Mouse (Mus musculus): ENCODE data around the gene Prkn. TPM values are rescaled to one million over a fixed set of nuclear protein-coding genes. Genes with fewer than 3 reads are reported as not detected.

Prkn gene
- total RNA-seq, 2 experiments from 2014 or later = 8.7 to 12.0 TPM

- no peak for DNase-seq
Measured at GRCm38 (mm10) chr17:11644873-11645464, 804.8 kb downstream of the Prkn start.

- no peak for DNase-seq
Measured at GRCm38 (mm10) chr17:11656397-11656796, 816.2 kb downstream of the Prkn start.

- DNase-seq = no peak
Measured at GRCm38 (mm10) chr17:11656878-11657277, 816.7 kb downstream of the Prkn start.

GRCm38 (mm10) chr17:11661898-11662297 lies 821.7 kb downstream of the Prkn start:
- DNase-seq = no peak

GRCm38 (mm10) chr17:11663437-11663836 lies 823.3 kb downstream of the Prkn start:
- DNase-seq = no peak

DNA sequence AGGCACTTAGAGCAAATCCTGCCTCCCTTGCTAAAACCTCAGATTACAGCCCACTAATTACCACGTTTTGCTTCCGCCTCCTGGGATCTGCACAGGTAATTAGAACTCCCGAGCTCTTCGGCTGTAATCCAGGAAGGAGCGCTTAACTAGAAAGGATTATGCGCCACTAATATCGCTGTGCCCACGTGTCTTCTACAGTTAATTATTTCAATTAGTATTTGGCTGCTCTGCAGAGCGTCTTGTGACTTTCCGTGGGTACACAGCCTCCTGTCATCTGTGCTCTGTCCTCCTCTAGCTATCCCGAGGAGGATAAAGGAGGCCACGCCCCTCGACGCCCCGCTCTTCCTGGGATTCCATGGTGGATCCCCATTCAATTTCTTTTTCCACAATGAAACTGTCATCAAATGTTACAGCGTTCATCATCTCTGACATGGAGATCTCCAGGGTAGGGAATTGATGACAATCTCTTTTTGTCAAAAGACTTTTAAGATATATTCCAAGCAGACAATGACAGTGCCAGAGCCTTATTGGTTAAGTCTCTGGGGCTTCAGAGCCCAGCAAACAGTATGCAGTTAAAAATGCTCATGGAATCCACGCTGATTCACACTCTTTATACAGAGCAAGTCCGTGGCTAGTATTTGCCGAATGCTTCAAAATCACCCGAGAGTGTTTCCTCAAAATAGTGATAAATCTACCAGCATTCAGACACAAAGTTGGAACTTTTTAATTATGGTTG lies 824.6 kb downstream of the Prkn start:
- DNase-seq = no peak

GRCm38 (mm10) chr17:11679716-11680115 lies 839.5 kb downstream of the Prkn start:
- DNase-seq = no peak

- DNase-seq = no peak
Measured at GRCm38 (mm10) chr17:11680456-11680855, 840.3 kb downstream of the Prkn start.

GRCm38 (mm10) chr17:11681825-11682372 lies 841.7 kb downstream of the Prkn start:
- no peak for DNase-seq

- DNase-seq = no peak
Measured at GRCm38 (mm10) chr17:11705005-11705404, 864.8 kb downstream of the Prkn start.

GRCm38 (mm10) chr17:11705761-11706160 lies 865.6 kb downstream of the Prkn start:
- DNase-seq = no peak

DNA sequence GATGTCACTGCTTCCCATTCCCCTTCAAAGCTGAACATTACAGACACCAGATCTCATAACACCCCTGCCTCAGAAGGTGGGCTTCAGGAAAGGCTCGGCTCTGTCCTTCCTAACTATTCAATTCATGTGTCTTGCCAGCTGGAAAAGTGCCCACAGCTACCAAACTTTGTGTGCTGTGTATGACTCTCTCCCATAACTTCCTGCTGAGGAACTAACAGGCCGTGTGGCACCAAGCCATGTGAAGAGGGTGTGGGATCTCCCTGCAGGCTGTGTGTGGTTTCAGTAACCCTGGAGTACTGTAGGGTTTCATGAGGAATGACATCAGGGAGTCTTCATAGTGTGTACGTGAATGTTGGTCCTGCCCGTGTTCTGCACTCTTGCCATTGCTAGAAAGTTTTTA lies 871.9 kb downstream of the Prkn start:
- no peak for DNase-seq

GRCm38 (mm10) chr17:11719801-11720200 lies 879.6 kb downstream of the Prkn start:
- DNase-seq = no peak

GRCm38 (mm10) chr17:11721906-11722305 lies 881.7 kb downstream of the Prkn start:
- no peak for DNase-seq

- DNase-seq = no peak
Measured at GRCm38 (mm10) chr17:11722478-11722877, 882.3 kb downstream of the Prkn start.

DNA sequence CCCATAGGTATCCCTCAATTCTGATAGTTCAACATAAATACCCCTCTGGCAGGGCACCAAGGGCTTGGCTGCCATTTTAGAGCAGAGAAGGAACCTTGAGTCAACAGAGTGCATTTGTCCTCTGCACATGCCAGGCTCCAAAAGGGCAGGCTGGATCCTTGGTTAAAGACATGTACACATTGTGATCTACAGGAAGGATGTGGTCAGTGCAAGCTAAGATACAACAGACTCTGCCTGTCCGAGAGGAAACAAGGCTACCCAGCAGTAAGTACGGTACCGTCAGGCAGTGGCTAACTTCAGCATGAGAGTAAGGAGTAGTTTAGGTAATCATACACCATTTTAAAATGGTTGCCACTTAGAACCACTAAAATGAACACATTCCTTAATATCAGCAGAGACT lies 884.0 kb downstream of the Prkn start:
- no peak for DNase-seq

- DNase-seq = no peak
Measured at GRCm38 (mm10) chr17:11727101-11727500, 886.9 kb downstream of the Prkn start.

DNA sequence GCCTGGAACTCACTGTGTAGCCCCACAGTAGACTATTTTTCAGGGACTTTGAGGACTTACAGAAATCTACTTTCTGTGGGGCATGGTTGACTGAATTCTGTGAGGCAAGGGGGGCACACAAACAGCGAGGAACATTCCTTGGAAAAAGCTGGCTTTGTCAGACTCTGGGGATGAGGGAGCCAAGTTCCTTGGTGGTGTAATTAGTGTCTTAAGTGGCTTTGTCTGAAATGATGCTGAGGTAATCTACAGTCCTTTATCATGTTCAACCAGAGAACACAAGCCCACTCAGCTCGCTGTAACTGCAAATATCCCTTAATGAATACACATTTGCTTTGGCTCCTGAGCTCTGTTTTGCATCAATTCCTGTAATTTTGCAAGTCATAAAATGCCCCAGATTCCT lies 888.1 kb downstream of the Prkn start:
- no peak for DNase-seq

DNA sequence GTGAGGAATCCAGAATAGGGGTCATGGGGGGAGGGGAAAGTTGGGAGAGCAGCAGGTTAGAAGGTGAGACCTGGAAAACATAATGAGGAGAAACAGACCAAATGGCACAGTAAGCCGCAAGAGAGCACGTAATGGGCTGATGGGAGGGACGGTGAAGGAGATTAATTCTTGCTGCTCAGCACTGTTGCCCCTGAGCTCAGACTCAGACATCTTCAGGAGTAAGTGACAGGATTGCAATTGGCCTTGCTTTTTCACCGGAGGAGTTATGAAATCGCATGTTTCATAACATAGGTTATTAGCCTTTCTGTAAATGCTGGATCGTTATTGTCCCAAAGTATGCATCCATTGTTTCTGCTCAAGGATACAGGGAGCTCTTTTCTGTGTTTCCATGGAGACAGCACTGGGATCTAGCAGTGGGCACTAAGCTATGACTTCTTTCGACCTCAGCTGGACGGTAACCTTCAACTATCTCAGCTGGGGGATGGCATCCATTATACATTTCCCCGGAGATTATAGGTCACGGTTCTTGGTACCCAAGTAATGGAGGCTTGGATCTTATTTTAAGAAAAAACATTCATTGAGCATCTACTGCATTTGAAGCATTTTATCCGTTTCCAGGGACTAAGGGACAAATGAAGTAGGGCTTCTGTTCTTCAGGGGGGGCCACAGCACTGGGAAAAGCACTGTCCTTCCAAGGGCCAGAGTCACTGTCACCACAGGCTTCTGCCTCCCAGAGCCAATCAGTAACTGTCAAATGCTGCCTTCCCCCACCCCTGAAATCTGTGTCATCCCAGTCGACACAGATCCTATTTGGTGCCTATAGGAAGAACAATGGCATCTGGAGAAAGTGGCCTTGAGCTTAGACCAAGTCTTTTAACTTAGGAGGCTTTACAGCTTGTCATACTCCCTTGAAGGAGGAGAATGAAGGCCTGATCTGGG lies 890.7 kb downstream of the Prkn start:
- no peak for DNase-seq

DNA sequence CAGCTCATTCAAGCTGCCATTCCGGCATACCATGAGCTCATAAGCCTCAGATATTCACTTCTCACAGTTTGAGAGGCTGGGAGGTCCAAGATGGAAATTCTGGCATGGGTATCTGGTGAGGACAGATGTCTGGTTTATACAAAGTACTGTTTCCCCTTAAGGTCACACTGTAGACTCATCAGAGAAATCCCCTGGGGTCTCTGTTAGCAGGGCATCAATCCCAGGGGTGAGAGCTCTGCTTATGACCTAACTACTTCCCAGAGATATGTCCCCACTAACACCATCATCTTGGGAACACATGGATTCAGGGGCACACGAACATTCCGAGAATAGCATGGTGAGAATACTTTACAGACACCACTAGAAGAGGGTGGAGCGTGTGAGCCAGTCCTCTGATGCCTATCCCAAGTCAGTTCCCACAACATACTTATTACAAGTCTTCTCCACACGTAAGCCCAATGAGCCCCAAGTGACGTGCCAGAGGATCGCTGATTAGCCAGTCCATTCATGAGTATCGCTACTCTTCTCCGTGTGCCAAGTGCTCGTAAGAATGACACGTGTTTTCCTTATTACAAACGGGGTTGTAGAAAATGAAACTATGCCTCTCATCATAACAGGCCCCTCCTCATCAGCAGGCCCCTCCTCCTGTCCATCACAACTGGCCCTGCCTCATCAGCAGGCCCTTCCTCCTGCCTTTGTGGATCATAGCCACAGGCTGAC lies 895.1 kb downstream of the Prkn start:
- DNase-seq = no peak

DNA sequence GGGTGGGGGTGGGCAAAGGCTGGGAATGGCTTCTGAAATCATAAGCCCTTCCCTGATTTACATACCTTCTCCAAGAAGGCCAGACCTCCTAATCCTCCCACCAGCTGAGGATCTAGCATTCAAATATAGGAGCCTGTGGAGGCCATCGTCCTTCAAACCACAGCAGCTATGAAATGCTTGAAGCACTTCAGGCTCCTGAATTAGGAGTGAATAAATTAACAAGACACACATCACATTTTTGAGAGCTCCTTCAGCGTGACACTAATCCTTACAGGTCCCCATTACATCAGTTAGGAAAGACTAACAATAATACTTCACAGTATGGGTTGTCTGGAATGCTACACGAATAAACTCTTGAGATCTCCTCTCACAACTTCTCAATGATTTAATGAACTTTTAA lies 896.3 kb downstream of the Prkn start:
- no peak for DNase-seq

GRCm38 (mm10) chr17:11737905-11738304 lies 897.7 kb downstream of the Prkn start:
- no peak for DNase-seq

Data from adrenal gland, postnatal 36 days (tissue).